Mouse (Mus musculus): ENCODE results near the gene Cadm2.

Gene Cadm2

GRCm38 (mm10) chr16:66731212-66731611, 889.5 kb downstream of the Cadm2 start:
- no peak for DNase-seq (ENCODE audit: extremely low spot score)

- DNase-seq (ENCODE audit: extremely low spot score), result no peak
Observed at GRCm38 (mm10) chr16:66706476-66706875, 914.2 kb downstream of the Cadm2 start.

- no peak for DNase-seq (ENCODE audit: extremely low spot score)
Observed at GRCm38 (mm10) chr16:66694783-66695182, 925.9 kb downstream of the Cadm2 start.

GRCm38 (mm10) chr16:66677241-66677640, 943.5 kb downstream of the Cadm2 start:
- no peak for DNase-seq (ENCODE audit: extremely low spot score)

GRCm38 (mm10) chr16:66651013-66651362, 969.7 kb downstream of the Cadm2 start:
- no peak for DNase-seq (ENCODE audit: extremely low spot score)

- no peak for DNase-seq (ENCODE audit: extremely low spot score)
Observed at GRCm38 (mm10) chr16:66650348-66651012, 970.2 kb downstream of the Cadm2 start.

GRCm38 (mm10) chr16:66647798-66648197, 972.9 kb downstream of the Cadm2 start:
- DNase-seq (ENCODE audit: extremely low spot score), result no peak

- DNase-seq (ENCODE audit: extremely low spot score), result no peak
Observed at GRCm38 (mm10) chr16:66643606-66644005, 977.1 kb downstream of the Cadm2 start.

- DNase-seq (ENCODE audit: extremely low spot score), result no peak
Observed at GRCm38 (mm10) chr16:66627527-66627926, 993.2 kb downstream of the Cadm2 start.

GRCm38 (mm10) chr16:66622423-66622822, 998.3 kb downstream of the Cadm2 start:
- no peak for DNase-seq (ENCODE audit: extremely low spot score)

- DNase-seq (ENCODE audit: extremely low spot score), result no peak
Observed at GRCm38 (mm10) chr16:66612624-66613023, 1008.1 kb downstream of the Cadm2 start.

All from embryo, embryonic 9.5 days (tissue).